Mouse (Mus musculus) spleen, adult 2 months (tissue): ENCODE results near the gene Gba2.

Source experiments
- CTCF ChIP-seq: fragments of 200-500 bp; IDR thresholded peaks from 2 replicates; pipeline ENCODE4 v1.5.1; 2011; ENCODE audit warnings: mild to moderate bottlenecking, inconsistent platforms; ENCODE audit not compliant: insufficient read depth, insufficient read length, insufficient replicate concordance; ENCODE audit errors: extremely low read depth
- POLR2A ChIP-seq: fragments of 200-500 bp; IDR thresholded peaks from 2 replicates; pipeline ENCODE4 v1.6.1; 2011; ENCODE audit warnings: low read depth, low read length, inconsistent platforms

GRCm38 (mm10) chr4:43593453-43593852 lies 14.8 kb upstream of the Gba2 start:
- TF ChIP-seq POLR2A (no peak), CTCF (no peak)
